Mouse (Mus musculus) gastrocnemius, postnatal 25 days (tissue): Measurements from ENCODE around the gene Gm5926. TPM values are rescaled to one million over a fixed set of nuclear protein-coding genes. Genes with fewer than 3 reads are reported as not detected.
"Not testable (repeated sequence)": the region's sequence is repeated elsewhere in the genome, so short reads cannot be mapped to it uniquely, and the experiment has no call there.

ENCODE experiments used
- DNase-seq: peaks from one replicate; pipeline ENCODE4 v3.0.0; 2022
- long read RNA-seq, 2 experiments: library from polyadenylated mRNA; stranded (forward); transcript quantifications; one replicate each; pipeline ENCODE4 v2.0.0; 2021
- total RNA-seq, 2 experiments: library from RNA; stranded (reverse); gene quantifications; 1 replicate in 1 of 2; 2 replicates in 1 of 2; pipeline ENCODE4 v1.2.3; 2021

Gm5926 gene
- total RNA-seq = not detected
- long read RNA-seq, experiment 1 = 0 reads
- long read RNA-seq, experiment 2 = 0 reads

GRCm38 (mm10) chrX:32650416-32650815, at the start of gene Gm5926:
Gm5926 (plus strand) TSS chrX:32650716.
- DNase-seq = not testable (repeated sequence)

GRCm38 (mm10) chrX:32601008-32601407, 49.5 kb upstream of the Gm5926 start:
- DNase-seq = peak; percentile 4

GRCm38 (mm10) chrX:32601425-32601824, 49.1 kb upstream of the Gm5926 start:
- not testable (repeated sequence) for DNase-seq

Other genes starting within 250 kb of the Gm5926 start
- not detected for gene Btbd35f1, start 90.7 kb upstream of the Gm5926 start, total RNA-seq
- gene Btbd35f21, start 75.4 kb downstream of the Gm5926 start, total RNA-seq = not detected
- gene Btbd35f30, start 243.9 kb downstream of the Gm5926 start, total RNA-seq = not detected